Mouse (Mus musculus): ENCODE data around the gene Epha7. TPM values are rescaled to one million over a fixed set of nuclear protein-coding genes. Genes with fewer than 3 reads are reported as not detected.

Gene Epha7
- total and polyA plus RNA-seq, 3 experiments, result not detected

DNA sequence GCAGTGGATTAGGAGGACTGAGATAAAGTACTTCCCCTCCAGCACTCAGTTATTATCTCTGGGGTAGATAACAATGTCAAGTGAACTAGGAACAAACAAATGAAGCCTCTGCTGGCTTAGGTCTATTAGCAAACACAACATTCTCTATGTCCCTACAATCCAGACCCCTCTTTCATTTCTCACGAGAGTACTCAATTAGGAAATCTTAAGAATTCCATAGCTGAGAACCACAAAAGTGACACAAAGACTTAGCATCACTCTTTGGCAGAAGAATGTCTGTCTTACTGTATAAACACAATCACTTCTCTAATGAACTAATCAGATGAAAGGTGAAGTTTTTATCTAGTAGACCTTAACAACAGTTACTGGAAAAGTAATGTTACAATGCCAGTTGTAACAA lies 10.7 kb downstream of the Epha7 start:
- TF ChIP-seq ETS1 (conservative IDR thresholded peaks at IDR 0.05; ENCODE audit: low read depth, low read length) (no peak), NELFE (IDR thresholded peaks at IDR 0.05; ENCODE audit: low read depth, low read length) (no peak), MXI1 (IDR thresholded peaks at IDR 0.05; ENCODE audit: low read depth, low read length) (no peak), SIN3A (IDR thresholded peaks at IDR 0.05; ENCODE audit: low read length) (no peak), TBP (conservative IDR thresholded peaks at IDR 0.05; ENCODE audit: low read depth, low read length) (no peak), RCOR1 (conservative IDR thresholded peaks at IDR 0.05; ENCODE audit: low read depth, low read length) (no peak), UBTF (IDR thresholded peaks at IDR 0.05; ENCODE audit: low read depth, low read length) (no peak), E2F4 (IDR thresholded peaks at IDR 0.05; ENCODE audit: insufficient replicate concordance, low read depth, low read length) (no peak), HCFC1 (IDR thresholded peaks at IDR 0.05; ENCODE audit: low read depth, low read length) (no peak), POLR2AphosphoS2 (IDR thresholded peaks at IDR 0.05; ENCODE audit: low read depth, low read length) (no peak), ZMIZ1 (IDR thresholded peaks at IDR 0.05; ENCODE audit: low read depth, low read length) (no peak), CTCF (conservative IDR thresholded peaks at IDR 0.05 in 1 of 2, IDR thresholded peaks at IDR 0.05 in 1 of 2; ENCODE audit: low read depth in 2 of 2, low read length in 2 of 2) (no peak), TCF12 (IDR thresholded peaks at IDR 0.05; ENCODE audit: low read depth, low read length) (no peak), USF2 (conservative IDR thresholded peaks at IDR 0.05; ENCODE audit: low read depth, low read length) (no peak), MEF2A (IDR thresholded peaks at IDR 0.05; ENCODE audit: borderline replicate concordance, low read depth, low read length) (no peak), CHD1 (IDR thresholded peaks at IDR 0.05; ENCODE audit: low read depth, low read length) (no peak)
- no peak for DNase-seq (ENCODE audit: extremely low read depth)
- no peak overlapping the region for H3K4me3 ChIP-seq (replicated peaks in 1 of 3; ENCODE audit: low read depth in 2 of 3, low read length in 2 of 3, poor library complexity in 1 of 3)
- H3K79me2 ChIP-seq (replicated peaks; ENCODE audit: control insufficient read depth, extremely low read depth, insufficient read depth, poor library complexity, severe bottlenecking), result no peaks in the 10 kb centered on the region
- dilution Hi-C loops (cut with MboI; ENCODE audit: extremely low pct_ligation_motif_present, extremely low pct_unique_long_range_greater_than_20kb, low sequenced_read_pairs) (no loop called here), in situ Hi-C loops (cut with MboI; ENCODE audit: low pct_ligation_motif_present, low pct_unique_long_range_greater_than_20kb, low sequenced_read_pairs) (no loop called here)
- no peak overlapping the region for H3K4me2 ChIP-seq (ENCODE audit: insufficient read depth, low read depth, poor library complexity, severe bottlenecking)
- H3K9me3 ChIP-seq (replicated peaks; ENCODE audit: low read length), result peaks cover 23% of the 10 kb centered on the region
- H3K4me1 ChIP-seq (ENCODE audit: control insufficient read depth in 1 of 2, insufficient read depth in 2 of 2), result no peaks in the 10 kb centered on the region
- no peak overlapping the region for H3K27ac ChIP-seq (ENCODE audit: insufficient read depth, low read depth)
- no peak overlapping the region for H3K9ac ChIP-seq (ENCODE audit: insufficient read depth, low read depth)
- H3K36me3 ChIP-seq (replicated peaks in 1 of 2; ENCODE audit: control insufficient read depth in 1 of 2, insufficient read depth in 1 of 2, low read length in 1 of 2), result no peaks in the 10 kb centered on the region
- H3K27me3 ChIP-seq (replicated peaks), result no peaks in the 10 kb centered on the region

DNA sequence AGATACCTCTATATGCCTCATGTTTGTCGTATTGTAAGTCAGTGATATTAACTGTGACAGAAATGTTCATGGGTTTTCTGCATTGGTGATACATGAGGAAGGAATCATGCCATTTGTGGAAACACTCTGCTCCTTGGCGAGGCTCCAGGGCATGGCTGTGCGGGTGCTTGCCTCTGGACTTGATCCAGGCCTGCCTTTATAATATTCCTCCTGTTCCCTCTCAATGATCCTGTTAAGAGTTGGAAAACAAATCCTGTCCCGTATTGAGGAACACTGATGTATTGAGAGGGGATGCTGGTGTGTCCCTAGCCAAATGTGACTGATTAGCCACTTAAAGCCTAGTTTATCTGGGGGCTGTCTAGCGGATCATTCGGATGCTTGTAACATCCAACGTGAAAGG lies 11.7 kb downstream of the Epha7 start:
- Histone ChIP-seq H3K9ac (ENCODE audit: insufficient read depth, low read depth) (no peak overlapping the region), H3K4me2 (ENCODE audit: insufficient read depth, low read depth, poor library complexity, severe bottlenecking) (no peak overlapping the region), H3K4me3 (replicated peaks in 1 of 3; ENCODE audit: low read depth in 2 of 3, low read length in 2 of 3, poor library complexity in 1 of 3) (no peak overlapping the region), H3K36me3 (replicated peaks in 1 of 2; ENCODE audit: control insufficient read depth in 1 of 2, insufficient read depth in 1 of 2, low read length in 1 of 2) (no peaks in the 10 kb centered on the region), H3K27ac (ENCODE audit: insufficient read depth, low read depth) (no peak overlapping the region), H3K79me2 (replicated peaks; ENCODE audit: control insufficient read depth, extremely low read depth, insufficient read depth, poor library complexity, severe bottlenecking) (no peaks in the 10 kb centered on the region), H3K27me3 (replicated peaks) (no peaks in the 10 kb centered on the region), H3K4me1 (ENCODE audit: control insufficient read depth in 1 of 2, insufficient read depth in 2 of 2) (no peaks in the 10 kb centered on the region), H3K9me3 (replicated peaks; ENCODE audit: low read length) (peaks cover 23% of the 10 kb centered on the region)
- in situ Hi-C loops (cut with MboI; ENCODE audit: low pct_ligation_motif_present, low pct_unique_long_range_greater_than_20kb, low sequenced_read_pairs), result no loop called here
- no peak for TF ChIP-seq NELFE (IDR thresholded peaks at IDR 0.05; ENCODE audit: low read depth, low read length)
- TF ChIP-seq TCF12 (IDR thresholded peaks at IDR 0.05; ENCODE audit: low read depth, low read length), result no peak
- TF ChIP-seq MAFK (IDR thresholded peaks at IDR 0.05; ENCODE audit: insufficient replicate concordance, low read length), result no peak
- TF ChIP-seq RCOR1 (conservative IDR thresholded peaks at IDR 0.05; ENCODE audit: low read depth, low read length), result no peak
- no peak for TF ChIP-seq ZNF384 (IDR thresholded peaks at IDR 0.05; ENCODE audit: low read depth, low read length)
- TF ChIP-seq ZC3H11A (IDR thresholded peaks at IDR 0.05; ENCODE audit: low read depth, low read length), result no peak
- TF ChIP-seq CHD2 (IDR thresholded peaks at IDR 0.05; ENCODE audit: low read length), result no peak
- TF ChIP-seq CHD1 (IDR thresholded peaks at IDR 0.05; ENCODE audit: low read depth, low read length), result no peak
- no peak for TF ChIP-seq CTCF (conservative IDR thresholded peaks at IDR 0.05 in 1 of 2, IDR thresholded peaks at IDR 0.05 in 1 of 2; ENCODE audit: low read depth in 2 of 2, low read length in 2 of 2)
- no peak for TF ChIP-seq ZMIZ1 (IDR thresholded peaks at IDR 0.05; ENCODE audit: low read depth, low read length)
- no peak for TF ChIP-seq POLR2AphosphoS2 (IDR thresholded peaks at IDR 0.05; ENCODE audit: low read depth, low read length)
- TF ChIP-seq HCFC1 (IDR thresholded peaks at IDR 0.05; ENCODE audit: low read depth, low read length), result no peak
- no peak for TF ChIP-seq KAT2A (IDR thresholded peaks at IDR 0.05; ENCODE audit: insufficient replicate concordance, low read length)
- no peak for DNase-seq (ENCODE audit: extremely low read depth)
- dilution Hi-C loops (cut with MboI; ENCODE audit: extremely low pct_ligation_motif_present, extremely low pct_unique_long_range_greater_than_20kb, low sequenced_read_pairs), result no loop called here

Data from CH12.LX (cell line).